Mouse (Mus musculus): ENCODE measurements around the gene Gm45717.
"Not testable (repeated sequence)": the region's sequence is repeated elsewhere in the genome, so short reads cannot be mapped to it uniquely, and the experiment has no call there.

Gm45717 gene

GRCm38 (mm10) chr7:140955758-140956555, at the start of gene Gm45717, which contains the start of gene Ifitm2:
Gene Gm45717, minus strand, starts transcription at chr7:140955937.
Gene Ifitm2, minus strand, starts transcription at chr7:140955987.
- DNase-seq (ENCODE audit: low spot score in 2 of 2), result peak in 1 of 2 experiments; percentile 25

- no peak for DNase-seq (ENCODE audit: low spot score in 2 of 2)
Observed at GRCm38 (mm10) chr7:141003248-141004010, 47.7 kb upstream of the Gm45717 start.

DNA sequence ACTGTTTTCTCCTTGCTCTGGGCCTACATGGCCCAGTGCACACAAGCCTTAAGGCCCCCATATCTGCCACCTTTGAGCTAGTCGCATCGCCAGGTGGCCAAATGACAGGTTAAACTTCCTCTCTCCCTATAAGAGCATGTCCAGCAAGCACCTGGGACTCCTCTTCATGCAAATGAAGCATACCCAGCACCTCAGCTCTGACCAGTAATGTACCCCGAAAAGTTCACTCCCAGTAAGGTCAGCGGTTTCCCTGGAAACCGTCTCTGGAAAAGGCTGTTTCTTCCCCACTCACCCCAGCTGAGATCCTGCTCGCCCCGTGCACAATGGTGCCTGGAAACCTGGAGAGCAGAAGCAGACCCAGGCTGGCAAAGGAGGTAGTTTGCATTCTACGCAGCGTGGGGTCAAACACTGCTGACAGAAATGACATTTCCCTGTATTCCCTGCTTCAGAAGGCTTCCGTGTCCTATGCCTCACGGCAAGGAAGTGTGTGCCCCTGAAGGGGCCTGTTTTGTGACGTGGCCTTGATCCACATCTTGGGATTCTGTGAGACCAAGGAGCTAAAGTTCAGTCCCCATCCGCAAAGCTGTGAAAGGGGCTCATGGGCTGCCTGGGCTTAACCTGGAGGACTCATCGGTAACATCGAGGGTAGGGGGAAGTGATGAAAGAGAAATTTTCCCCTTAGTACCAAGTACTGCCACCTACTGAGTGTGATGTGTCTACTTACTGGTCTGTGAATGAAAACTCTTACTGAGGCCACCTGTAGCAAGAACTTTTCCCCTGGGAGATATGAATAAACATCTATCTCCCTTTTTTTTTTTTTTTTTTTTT, 45.4 kb upstream of the Gm45717 start:
- no peak for DNase-seq (ENCODE audit: low spot score in 2 of 2)

- no peak for DNase-seq (ENCODE audit: low spot score in 2 of 2)
Observed at GRCm38 (mm10) chr7:140998853-140999700, 43.3 kb upstream of the Gm45717 start.

DNA sequence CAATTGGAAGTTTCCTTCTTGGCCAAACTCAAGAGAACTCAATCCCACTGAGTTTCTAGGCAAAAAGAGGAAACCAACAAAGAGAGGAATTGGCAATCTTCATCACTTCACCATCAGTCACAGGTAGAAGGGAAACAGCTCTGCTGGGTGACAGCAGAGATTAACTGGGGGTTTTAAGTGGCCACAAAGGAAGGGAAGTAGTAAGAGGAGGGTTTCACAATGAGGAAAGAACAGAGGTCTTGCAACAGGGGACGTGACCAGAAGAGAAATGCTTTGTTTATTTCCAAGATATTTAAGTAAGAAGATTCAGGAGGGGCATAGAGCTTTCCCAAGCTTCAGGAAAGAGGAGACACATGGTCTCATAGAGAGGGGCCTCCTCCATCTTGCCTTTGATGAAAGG, 42.1 kb upstream of the Gm45717 start:
- no peak for DNase-seq (ENCODE audit: low spot score in 2 of 2)

DNA sequence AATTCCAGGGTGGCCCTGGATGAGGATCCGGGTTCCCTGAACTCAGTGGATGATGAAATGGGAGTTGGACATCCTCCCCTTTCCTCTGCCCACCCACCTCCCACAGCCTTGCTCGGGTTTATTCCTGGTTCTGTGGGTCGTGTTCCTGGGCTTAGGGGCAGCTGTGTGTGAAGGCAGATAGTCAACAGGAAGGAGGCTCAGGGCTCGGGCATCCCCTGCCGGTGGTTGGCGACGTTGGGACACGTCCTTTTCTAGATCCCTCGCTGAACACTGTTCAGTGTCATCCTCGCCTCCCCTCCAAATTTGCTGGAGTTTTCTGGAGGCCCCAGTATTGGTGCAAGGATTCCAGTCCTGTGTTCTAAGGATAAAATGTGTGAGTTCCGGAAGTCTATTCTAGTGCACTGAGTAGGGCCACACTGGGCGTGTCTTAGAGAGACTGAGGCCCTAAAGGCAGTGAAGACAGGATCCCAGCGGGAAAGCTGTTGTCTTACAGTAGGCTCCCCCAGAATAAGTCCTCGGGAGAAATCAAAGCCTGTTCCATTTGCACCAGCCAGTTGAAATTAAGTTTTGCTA, 35.5 kb upstream of the Gm45717 start:
- no peak for DNase-seq (ENCODE audit: low spot score in 2 of 2)

GRCm38 (mm10) chr7:140990622-140991021, 34.9 kb upstream of the Gm45717 start:
- DNase-seq (ENCODE audit: low spot score in 2 of 2), result no peak

DNA sequence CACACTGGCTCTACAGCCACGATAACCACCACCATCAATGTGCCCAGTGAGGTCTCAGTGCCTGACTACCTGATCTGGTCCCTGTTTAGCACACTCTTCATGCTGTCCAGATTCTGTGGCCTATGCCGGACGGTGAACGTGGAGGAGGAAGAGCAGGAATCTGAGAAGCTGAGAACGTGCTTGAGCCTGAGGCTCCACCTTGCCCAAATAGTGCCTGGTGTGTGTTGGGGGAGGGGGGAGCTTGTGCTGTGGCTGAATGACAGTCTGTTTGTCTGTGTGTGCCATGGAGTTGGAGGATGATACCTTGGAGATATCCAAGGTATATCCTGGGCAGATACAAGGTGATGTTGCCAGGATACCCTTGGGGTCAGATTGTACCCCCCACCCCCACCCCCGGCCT, 34.4 kb upstream of the Gm45717 start:
- no peak for DNase-seq (ENCODE audit: low spot score in 2 of 2)

DNA sequence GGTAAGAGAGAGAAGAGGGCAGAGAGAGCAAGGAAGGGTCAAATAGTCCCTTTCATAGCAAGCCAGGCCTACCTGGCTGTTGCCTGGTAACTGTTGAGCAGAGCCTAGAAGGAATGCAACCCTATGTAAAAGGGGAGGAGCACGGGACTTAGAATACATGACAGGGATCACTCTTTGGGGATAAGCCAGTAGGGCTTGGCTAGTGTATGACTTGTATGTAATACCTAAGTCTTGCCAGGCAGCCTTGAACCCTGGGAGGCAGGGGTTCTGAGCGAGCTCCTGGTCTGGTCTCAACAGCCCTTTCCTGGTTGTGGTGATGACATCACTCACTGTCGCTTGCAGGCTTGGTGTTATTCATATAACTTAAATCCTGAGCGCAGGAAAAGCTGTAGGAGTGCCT, 33.3 kb upstream of the Gm45717 start:
- no peak for DNase-seq (ENCODE audit: low spot score in 2 of 2)

DNA sequence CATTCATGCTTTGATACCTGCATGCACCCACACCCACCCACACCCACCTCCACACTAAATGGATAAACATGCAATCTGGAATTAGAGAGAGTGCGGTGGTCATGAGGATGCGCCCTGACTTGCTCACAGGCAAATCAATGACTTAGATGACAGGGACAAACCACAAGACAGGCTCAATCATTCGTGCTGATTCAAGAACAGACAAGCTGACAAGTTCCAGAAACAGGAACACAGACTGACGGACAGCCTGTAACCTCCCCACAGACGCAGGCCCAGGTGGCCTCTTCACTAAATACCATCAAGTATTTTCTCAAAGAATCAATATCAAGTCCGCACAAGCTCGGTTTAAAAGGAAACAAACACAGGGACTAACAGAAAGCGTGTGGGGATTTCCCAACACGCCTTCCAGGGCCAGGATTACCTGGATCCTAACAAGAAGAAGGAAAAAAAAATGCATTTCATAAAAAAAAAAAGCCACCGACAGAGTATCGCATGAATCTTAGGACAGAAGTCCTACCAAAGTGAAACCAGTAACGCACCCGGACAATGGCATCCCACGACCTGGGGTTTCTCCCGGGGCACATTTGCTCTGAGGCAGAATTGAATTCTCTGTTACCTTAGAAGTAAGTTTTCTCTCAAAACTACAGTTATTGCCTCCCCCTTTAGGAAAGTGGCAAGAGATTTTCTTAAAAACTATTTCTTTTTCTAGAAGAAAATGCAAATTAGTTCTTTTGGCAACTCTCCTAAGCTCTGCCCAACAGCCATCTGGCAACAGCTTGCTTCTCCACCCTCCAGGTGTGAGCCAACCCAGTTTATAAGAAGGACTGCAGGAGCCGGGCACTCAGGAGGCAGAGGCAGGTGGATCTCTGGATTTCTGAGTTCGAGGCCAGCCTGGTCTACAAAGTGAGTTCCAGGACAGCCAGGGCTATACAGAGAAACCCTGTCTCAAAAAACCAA, 31.7 kb upstream of the Gm45717 start:
- DNase-seq (ENCODE audit: low spot score in 2 of 2), result no peak

DNA sequence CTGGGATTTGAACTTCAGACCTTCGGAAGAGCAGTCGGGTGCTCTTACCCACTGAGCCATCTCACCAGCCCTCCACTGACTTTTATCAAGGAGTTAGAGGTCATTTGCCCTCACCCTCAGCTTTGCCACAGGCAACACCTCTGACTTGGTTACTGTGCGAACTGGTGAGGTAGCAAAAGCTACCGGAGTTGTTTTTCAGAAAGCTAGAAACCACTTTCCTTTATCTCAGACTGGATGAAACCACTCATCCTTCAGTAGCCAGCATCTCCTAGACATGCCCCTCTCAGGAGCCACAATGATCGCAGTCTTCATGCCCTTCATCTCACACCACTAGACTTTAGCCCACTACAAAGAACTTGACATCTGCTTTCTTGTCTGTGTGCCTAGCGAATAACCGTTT, 27.2 kb upstream of the Gm45717 start:
- no peak for DNase-seq (ENCODE audit: low spot score in 2 of 2)

DNA sequence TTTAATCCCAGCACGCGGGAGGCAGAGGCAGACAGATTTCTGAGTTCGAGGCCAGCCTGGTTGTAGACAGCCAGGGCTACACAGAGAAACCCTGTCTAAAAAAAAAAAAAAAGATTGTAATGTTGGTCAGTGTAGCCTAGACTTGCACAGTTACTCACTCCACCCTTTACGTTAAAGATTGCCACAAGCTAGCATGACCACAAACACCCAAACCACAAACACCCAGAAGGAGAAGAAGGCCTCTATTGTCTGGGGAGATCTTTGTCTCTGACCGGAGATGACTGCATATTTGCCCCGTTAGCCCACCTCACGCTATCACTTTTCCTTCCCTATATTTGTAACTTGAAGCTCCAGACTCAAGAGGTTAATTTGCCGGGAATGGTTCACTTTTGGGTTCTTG, 26.0 kb upstream of the Gm45717 start:
- DNase-seq (ENCODE audit: low spot score in 2 of 2), result no peak

DNA sequence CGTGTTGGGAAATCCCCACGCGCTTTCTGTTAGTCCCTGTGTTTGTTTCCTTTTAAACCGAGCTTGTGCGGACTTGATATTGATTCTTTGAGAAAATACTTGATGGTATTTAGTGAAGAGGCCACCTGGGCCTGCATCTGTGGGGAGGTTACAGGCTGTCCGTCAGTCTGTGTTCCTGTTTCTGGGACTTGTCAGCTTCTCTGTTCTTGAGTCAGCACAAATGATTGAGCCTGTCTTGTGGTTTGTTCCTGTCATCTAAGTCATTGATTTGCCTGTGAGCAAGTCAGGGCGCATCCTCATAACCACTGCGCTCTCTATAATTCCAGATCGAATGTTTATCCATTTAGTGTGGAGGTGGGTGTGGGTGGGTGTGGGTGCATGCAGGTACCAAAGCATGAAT, 21.0 kb upstream of the Gm45717 start:
- not testable (repeated sequence) for DNase-seq (ENCODE audit: low spot score in 2 of 2)

DNA sequence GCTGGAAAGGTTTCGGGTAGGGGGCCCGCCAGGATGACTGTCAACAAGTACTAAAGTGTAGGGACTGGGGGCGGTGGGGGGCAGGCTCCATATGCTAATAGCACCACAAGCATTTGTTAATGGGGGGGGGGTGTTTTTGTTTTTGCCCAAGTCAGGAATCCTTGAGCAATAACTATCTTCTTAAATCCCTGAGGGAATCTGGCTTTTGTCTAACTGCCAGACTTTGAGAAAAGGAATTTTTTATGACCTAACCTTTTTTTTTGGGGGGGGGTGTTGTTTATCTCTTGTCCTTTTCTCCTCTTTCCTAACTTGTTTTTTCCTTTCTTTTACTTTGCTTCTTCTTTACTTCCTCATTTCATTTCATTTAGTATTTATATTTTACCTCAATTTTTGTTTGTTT, 19.7 kb upstream of the Gm45717 start:
- no peak for DNase-seq (ENCODE audit: low spot score in 2 of 2)

- no peak for DNase-seq (ENCODE audit: low spot score in 2 of 2)
Observed at GRCm38 (mm10) chr7:140974940-140975339, 19.2 kb upstream of the Gm45717 start.

DNA sequence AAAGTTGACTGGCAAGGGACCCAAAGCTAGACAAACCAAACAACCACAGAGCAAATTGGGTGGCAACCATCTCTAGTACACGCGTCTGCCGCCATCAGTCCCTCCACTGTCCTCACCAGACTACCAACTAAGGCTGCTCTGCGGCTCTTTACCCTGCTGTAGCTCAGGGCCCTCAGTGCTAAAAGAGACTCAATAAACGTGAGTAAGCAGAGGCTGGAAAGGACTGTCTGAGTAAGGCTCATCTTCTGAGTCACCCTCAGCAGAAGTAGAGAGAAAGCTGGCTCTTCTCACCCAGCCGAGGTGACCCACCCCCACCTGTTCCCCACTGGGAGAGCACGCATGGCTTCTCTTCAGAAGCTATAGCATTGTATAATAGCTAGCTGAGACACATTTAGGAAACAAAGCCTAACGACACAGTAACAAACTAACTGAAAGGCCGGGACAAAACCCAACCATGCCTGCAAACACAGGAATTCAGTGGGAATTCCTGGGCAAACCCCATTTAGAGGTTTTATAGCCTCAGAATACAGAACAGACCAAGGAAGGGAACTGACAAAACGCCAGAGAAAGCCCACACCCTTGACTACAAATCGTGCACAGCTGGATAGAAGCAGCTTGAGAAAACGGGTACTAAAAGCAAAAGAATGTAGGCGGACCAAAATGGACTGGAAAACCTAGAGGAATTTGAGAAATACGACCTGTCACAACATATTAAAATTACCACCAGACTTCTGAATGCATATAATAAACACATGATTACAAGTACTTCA, 17.8 kb upstream of the Gm45717 start:
- no peak for DNase-seq (ENCODE audit: low spot score in 2 of 2)

- no peak for DNase-seq (ENCODE audit: low spot score in 2 of 2)
Observed at GRCm38 (mm10) chr7:140971479-140972171, 15.9 kb upstream of the Gm45717 start.

- no peak for DNase-seq (ENCODE audit: low spot score in 2 of 2)
Observed at GRCm38 (mm10) chr7:140970931-140971330, 15.2 kb upstream of the Gm45717 start.
